Mouse (Mus musculus) testis, adult 2 months (tissue): ENCODE measurements around the gene Rab43.

Experiments used
- CTCF ChIP-seq: fragments of 200-500 bp; IDR thresholded peaks from 2 replicates; pipeline ENCODE4 v1.5.1; 2012; ENCODE audit warnings: low read depth, mild to moderate bottlenecking, inconsistent platforms, low read length, moderate library complexity; ENCODE audit not compliant: control insufficient read depth, insufficient read depth, insufficient replicate concordance
- POLR2A ChIP-seq: fragments of 200-500 bp; IDR thresholded peaks from 2 replicates; pipeline ENCODE4 v1.6.1; 2012; ENCODE audit warnings: low read depth, mild to moderate bottlenecking, inconsistent platforms, low read length, moderate library complexity; ENCODE audit not compliant: control insufficient read depth

GRCm38 (mm10) chr6:87739898-87740297 lies 72.1 kb downstream of the Rab43 start:
- no peak for TF ChIP-seq POLR2A
- TF ChIP-seq CTCF, result no peak
